ENCODE assay signal across 9 mouse cellular contexts in the genomic region with DNA sequence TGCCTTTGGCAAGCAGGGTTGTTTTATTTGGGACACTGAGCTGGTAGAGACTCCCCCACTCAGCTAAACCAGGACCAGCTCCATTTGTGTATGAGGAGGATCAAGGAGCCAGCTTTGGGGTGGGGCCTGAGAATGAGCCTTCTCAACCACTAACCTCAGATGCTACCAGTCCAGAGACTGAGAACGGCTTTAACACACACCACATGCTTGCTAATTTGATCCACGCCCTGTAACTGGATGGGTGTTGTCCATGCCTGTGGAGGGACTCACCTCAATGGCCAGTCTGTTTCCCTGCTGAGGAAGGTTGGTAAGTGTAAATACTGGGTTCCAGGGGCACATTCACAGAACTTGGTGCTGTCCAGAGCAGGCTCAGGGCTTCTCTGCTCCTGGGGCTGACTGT. TPM values are rescaled to one million over a fixed set of nuclear protein-coding genes. Genes with fewer than 3 reads are reported as not detected.
DNase-seq lines count a peak whose midpoint lies in the region; ATAC-seq and TF ChIP-seq lines count a peak whose summit lies in the region.
"Had no signal": no experiment of that assay in that cellular context is flagged by ENCODE, and none has a peak within 500 bp of the region (broad histone marks: within the 10 kb centered on the region; RNA-seq: fewer than 3 reads in every experiment).

No protein-coding gene starts in this region.

- no peak for TF ChIP-seq POLR2A in kidney, adult 2 months (IDR thresholded peaks at IDR 0.05; ENCODE audit: low read depth, low read length)
- TF ChIP-seq POLR2A in limb, embryonic 14.5 days (IDR thresholded peaks at IDR 0.05; ENCODE audit: borderline replicate concordance, extremely low read depth, insufficient read depth, insufficient read length) = no peak

- no peak for DNase-seq in gastrocnemius, adult 2 months
- no peak for DNase-seq in gastrocnemius, postnatal 14 days
- peak; percentile 18 for DNase-seq in kidney, postnatal 10 days
- no peak for DNase-seq in kidney, adult 2 months
- DNase-seq in embryonic facial prominence, embryonic 10.5 days (ENCODE audit: low spot score) = peak; percentile 44
- peak; percentile 29 for DNase-seq in limb, embryonic 14.5 days (ENCODE audit: low spot score)
- no peak for DNase-seq in cerebellum, adult 11 months
- DNase-seq in cerebellum, adult 8-10 months = no peak

- no peak overlapping the region for H3K4me2 ChIP-seq in limb, embryonic 14.5 days (replicated peaks; ENCODE audit: low read depth, low read length, severe bottlenecking)

- 40% methylated on average over 2 of the region's 2 CpGs for WGBS in kidney, adult 2 months
- 32% methylated on average over 2 of the region's 2 CpGs for WGBS in embryonic facial prominence, embryonic 10.5 days
- 18% methylated on average over 2 of the region's 2 CpGs for WGBS in limb, embryonic 14.5 days

- no peak overlapping the region for H3K9ac ChIP-seq in limb, embryonic 14.5 days (ENCODE audit: low read depth, low read length, severe bottlenecking)

- no peaks in the 10 kb centered on the region for H3K9me3 ChIP-seq in embryonic facial prominence, embryonic 10.5 days
- H3K9me3 ChIP-seq in limb, embryonic 14.5 days (ENCODE audit: control insufficient read depth, low read length) = no peaks in the 10 kb centered on the region

- TF ChIP-seq CTCF in gastrocnemius, adult 2 months (IDR thresholded peaks at IDR 0.05) = no peak
- no peak for TF ChIP-seq CTCF in kidney, adult 2 months (conservative IDR thresholded peaks at IDR 0.05; ENCODE audit: insufficient read depth, insufficient read length, low read depth, low read length)

- ATAC-seq in limb, embryonic 14.5 days (ENCODE audit: low FRiP score, low read depth) = peak; percentile 56; the same call in 1 of the 2 replicates

- intact Hi-C loops in gastrocnemius, adult 2 months (cut with DNase I) = loop anchor here (1.0 to 2.0 kb wide), 2 partner anchors 70 to 111 kb away; no protein-coding TSS in a partner anchor
- intact Hi-C loops in gastrocnemius, postnatal 14 days (cut with DNase I; ENCODE audit: low total_unique reads) = loop anchor here (5.0 kb wide), 1 partner anchor 360 kb away; no protein-coding TSS in a partner anchor

- peaks cover 13% of the 10 kb centered on the region for H3K4me1 ChIP-seq in kidney, adult 2 months (ENCODE audit: control insufficient read depth, insufficient read depth, low read length)
- H3K4me1 ChIP-seq in embryonic facial prominence, embryonic 10.5 days = peaks cover 25% of the 10 kb centered on the region
- H3K4me1 ChIP-seq in limb, embryonic 14.5 days (ENCODE audit: control insufficient read depth, insufficient read depth, low read length) = peaks cover 17% of the 10 kb centered on the region

- H3K27ac ChIP-seq in gastrocnemius, adult 2 months = peak overlapping the region; percentile 8; the same call in 1 of the 2 replicates
- H3K27ac ChIP-seq in kidney, adult 2 months (ENCODE audit: insufficient read depth, low read depth, low read length) = no peak overlapping the region
- peak overlapping the region; percentile 54 for H3K27ac ChIP-seq in embryonic facial prominence, embryonic 10.5 days (replicated peaks)
- H3K27ac ChIP-seq in limb, embryonic 14.5 days (replicated peaks; ENCODE audit: low read depth, low read length) = peak overlapping the region; percentile 55; the same call in 1 of the 2 replicates

- H3K36me3 ChIP-seq in kidney, adult 2 months (ENCODE audit: control insufficient read depth, insufficient read depth, low read length) = no peaks in the 10 kb centered on the region
- H3K36me3 ChIP-seq in embryonic facial prominence, embryonic 10.5 days (replicated peaks) = no peaks in the 10 kb centered on the region
- H3K36me3 ChIP-seq in limb, embryonic 14.5 days (ENCODE audit: control insufficient read depth, insufficient read depth, low read length) = no peaks in the 10 kb centered on the region

- H3K4me3 ChIP-seq in gastrocnemius, adult 2 months = no peak overlapping the region
- no peak overlapping the region for H3K4me3 ChIP-seq in kidney, adult 2 months (ENCODE audit: insufficient read depth, low read depth, low read length)
- H3K4me3 ChIP-seq in embryonic facial prominence, embryonic 10.5 days = no peak overlapping the region
- no peak overlapping the region for H3K4me3 ChIP-seq in limb, embryonic 14.5 days (replicated peaks; ENCODE audit: low read length)
- H3K4me3 ChIP-seq: megakaryocyte, embryonic 14.5 days had no signal

- no peaks in the 10 kb centered on the region for H3K27me3 ChIP-seq in kidney, adult 2 months (replicated peaks; ENCODE audit: control insufficient read depth, insufficient read depth, low read length)
- no peaks in the 10 kb centered on the region for H3K27me3 ChIP-seq in embryonic facial prominence, embryonic 10.5 days (replicated peaks; ENCODE audit: low read depth, poor library complexity, severe bottlenecking)
- H3K27me3 ChIP-seq in limb, embryonic 14.5 days (ENCODE audit: control insufficient read depth, insufficient read depth, low read length) = no peaks in the 10 kb centered on the region

RNA-seq across cellular contexts. Expression of gene Nid2, which starts 44.1 kb away (rescaled TPM):
- 1 to 10 TPM; 6.5 to 7.6 TPM for total RNA-seq in gastrocnemius, adult 2 months (2021)
- 10 to 100 TPM; 46.5 to 62.5 TPM for total RNA-seq in gastrocnemius, postnatal 14 days (2021)
- 17.6 and 21.4 TPM in 2 replicates for polyA plus RNA-seq in kidney, adult 2 months (2012; rRNA removed)
- 57.7 and 61.8 TPM in 2 replicates for polyA plus RNA-seq in embryonic facial prominence, embryonic 10.5 days (2016; fragmentation: Nextera tagmentation; extraction: Ambion mirVana)
- 87.3 and 105 TPM in 2 replicates for polyA plus RNA-seq in limb, embryonic 14.5 days (2012; rRNA removed)
- polyA plus RNA-seq in limb, embryonic 14.5 days (2014; fragmentation: Nextera tagmentation; extraction: Ambion mirVana) = 107 and 112 TPM in 2 replicates

Comparison
In these comparisons a context has a peak if more than half of its experiments do, and no peak if none do; other contexts are left out.
1. DNase-seq: peak in kidney, postnatal 10 days (single experiment), embryonic facial prominence, embryonic 10.5 days (single experiment) and limb, embryonic 14.5 days (single experiment); none in gastrocnemius, adult 2 months (single experiment), gastrocnemius, postnatal 14 days (single experiment), kidney, adult 2 months (single experiment), cerebellum, adult 11 months (single experiment) and cerebellum, adult 8-10 months (single experiment).